In genomic region chr15:95725866-95726265, GRCm38 (mm10) we compare ENCODE assay signal across 7 mouse cellular contexts.
DNase-seq lines count a peak whose midpoint lies in the region; ATAC-seq lines count a peak whose summit lies in the region.

No protein-coding gene starts in this region.

- no peaks in the 10 kb centered on the region for H3K36me3 ChIP-seq in embryonic facial prominence, embryonic 11.5 days (replicated peaks; ENCODE audit: control insufficient read depth, insufficient read depth, low read depth, low read length)

- no peak overlapping the region for H3K9ac ChIP-seq in embryonic facial prominence, embryonic 11.5 days (replicated peaks; ENCODE audit: low read length)

- 41% methylated on average over 11 of the region's 11 CpGs for WGBS in embryonic facial prominence, embryonic 11.5 days

- no peaks in the 10 kb centered on the region for H3K4me1 ChIP-seq in embryonic facial prominence, embryonic 11.5 days (ENCODE audit: control insufficient read depth, insufficient read depth, low read length)

- H3K9me3 ChIP-seq in embryonic facial prominence, embryonic 11.5 days (replicated peaks; ENCODE audit: control insufficient read depth, low read length): no peaks in the 10 kb centered on the region

- ATAC-seq in embryonic facial prominence, embryonic 11.5 days (replicated peaks; ENCODE audit: insufficient number of reproducible peaks, low FRiP score, low TSS enrichment, low read depth): no peak

- H3K4me2 ChIP-seq in embryonic facial prominence, embryonic 11.5 days (ENCODE audit: low read depth, low read length): no peak overlapping the region

- no peaks in the 10 kb centered on the region for H3K27me3 ChIP-seq in embryonic facial prominence, embryonic 11.5 days (ENCODE audit: control insufficient read depth, insufficient read depth, low read length)

- H3K27ac ChIP-seq in embryonic facial prominence, embryonic 11.5 days (replicated peaks; ENCODE audit: low read depth, low read length): no peak overlapping the region

- peak; percentile 82 for DNase-seq in ES-CJ7 (ENCODE audit: low read depth, low spot score)
- DNase-seq in adrenal gland, postnatal 10 days: peak; percentile 74
- DNase-seq in embryonic facial prominence, embryonic 11.5 days (ENCODE audit: low spot score): peak; percentile 75
- peak; percentile 47 to 60 for DNase-seq in heart, postnatal 36 days
- peak; percentile 80 for DNase-seq in layer of hippocampus, adult 9-11 months
- DNase-seq in lung, postnatal 4 days: peak; percentile 80 to 81
- DNase-seq in spleen, postnatal 14 days (ENCODE audit: low spot score in 2 of 2): peak; percentile 30 to 70

- intact Hi-C loops in heart, postnatal 36 days (cut with DNase I): no loop called here

- no peak overlapping the region for H3K4me3 ChIP-seq in embryonic facial prominence, embryonic 11.5 days (ENCODE audit: low read depth, low read length)
